Mouse (Mus musculus) ovary, postnatal 36 days (tissue): Measurements from ENCODE around the gene Pfas.
"Not testable (repeated sequence)": the region's sequence is repeated elsewhere in the genome, so short reads cannot be mapped to it uniquely, and the experiment has no call there.

Source experiments
- DNase-seq: peaks from one replicate; pipeline ENCODE4 v3.0.0; 2022; ENCODE audit warnings: low spot score, mixed read lengths

Pfas gene

DNA sequence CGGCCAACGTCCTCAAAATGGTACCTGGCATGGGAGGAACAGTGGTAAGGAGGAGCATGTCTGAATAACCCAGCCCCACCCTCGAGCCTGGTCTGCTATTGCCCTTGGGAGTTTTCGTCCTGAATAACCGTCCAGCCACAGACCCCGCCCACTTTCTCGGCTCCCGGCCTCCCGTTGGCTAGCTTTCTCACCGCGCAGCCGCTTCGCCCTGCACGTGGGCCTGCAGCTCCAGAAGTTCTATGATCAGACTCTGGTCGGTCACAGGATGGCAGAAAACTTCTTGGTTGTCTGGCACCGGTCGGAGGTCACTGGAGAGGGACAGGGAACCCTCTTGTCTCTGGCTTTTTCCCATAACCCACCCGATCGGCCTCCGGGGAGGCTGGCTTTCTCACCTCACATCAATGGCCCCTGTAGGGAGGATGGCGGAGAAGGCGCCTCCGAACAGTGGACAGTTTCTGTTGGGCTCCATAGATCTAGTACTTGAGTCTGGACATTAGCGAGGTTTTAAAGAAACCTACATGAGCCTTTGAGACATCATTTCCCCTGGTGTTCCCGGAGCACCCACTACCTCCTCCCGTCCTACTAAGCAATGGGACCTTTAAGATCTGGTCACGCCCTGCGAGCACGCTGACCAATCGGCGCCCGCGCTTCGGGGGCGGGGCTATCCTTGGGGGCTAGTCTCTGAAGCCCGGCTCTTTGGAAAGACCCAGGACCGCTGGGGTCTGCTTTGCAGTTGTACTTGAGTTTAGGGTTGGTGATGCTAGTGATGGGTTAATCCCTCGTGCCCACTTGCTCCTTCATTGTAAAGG lies 34.8 kb downstream of the Pfas start:
- DNase-seq, result peak; percentile 86

DNA sequence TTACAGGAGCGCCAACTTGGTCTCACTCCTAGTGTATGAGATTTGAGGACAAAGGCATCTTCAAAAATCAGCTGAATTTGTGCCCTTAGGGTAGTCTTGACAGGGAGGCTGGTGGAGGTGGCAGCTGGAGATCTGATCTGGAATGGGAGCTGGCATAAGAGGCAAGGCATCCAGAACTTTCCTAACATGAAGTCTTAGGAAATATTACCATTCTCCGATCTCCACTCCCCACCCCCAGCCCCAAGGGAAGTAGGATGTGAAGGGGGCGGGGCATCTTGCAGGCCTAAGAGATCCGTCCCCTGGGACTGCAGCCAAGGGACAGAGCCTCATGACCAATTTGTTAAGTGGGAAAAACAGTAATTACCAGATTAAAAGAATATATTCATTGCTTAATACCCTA lies 38.0 kb downstream of the Pfas start:
- no peak for DNase-seq

DNA sequence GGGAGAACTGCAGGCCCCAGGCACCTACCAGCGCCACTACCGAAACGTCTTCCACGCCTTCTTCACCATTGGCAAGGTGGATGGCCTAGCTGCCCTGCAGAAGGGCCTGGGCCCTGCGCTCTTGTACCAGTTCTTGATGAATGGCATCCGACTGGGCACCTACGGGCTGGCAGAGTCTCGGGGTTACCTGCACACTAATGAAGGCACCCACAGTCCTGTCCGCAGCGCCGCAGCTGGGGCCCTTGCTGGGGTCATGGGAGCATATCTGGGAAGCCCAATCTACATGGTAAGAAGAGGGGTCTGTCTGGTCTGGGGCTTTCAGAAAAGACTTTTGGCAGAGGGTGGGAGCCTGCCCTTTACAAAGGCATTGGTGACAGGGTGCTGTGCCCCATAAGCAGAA lies 39.5 kb downstream of the Pfas start:
- DNase-seq, result no peak

DNA sequence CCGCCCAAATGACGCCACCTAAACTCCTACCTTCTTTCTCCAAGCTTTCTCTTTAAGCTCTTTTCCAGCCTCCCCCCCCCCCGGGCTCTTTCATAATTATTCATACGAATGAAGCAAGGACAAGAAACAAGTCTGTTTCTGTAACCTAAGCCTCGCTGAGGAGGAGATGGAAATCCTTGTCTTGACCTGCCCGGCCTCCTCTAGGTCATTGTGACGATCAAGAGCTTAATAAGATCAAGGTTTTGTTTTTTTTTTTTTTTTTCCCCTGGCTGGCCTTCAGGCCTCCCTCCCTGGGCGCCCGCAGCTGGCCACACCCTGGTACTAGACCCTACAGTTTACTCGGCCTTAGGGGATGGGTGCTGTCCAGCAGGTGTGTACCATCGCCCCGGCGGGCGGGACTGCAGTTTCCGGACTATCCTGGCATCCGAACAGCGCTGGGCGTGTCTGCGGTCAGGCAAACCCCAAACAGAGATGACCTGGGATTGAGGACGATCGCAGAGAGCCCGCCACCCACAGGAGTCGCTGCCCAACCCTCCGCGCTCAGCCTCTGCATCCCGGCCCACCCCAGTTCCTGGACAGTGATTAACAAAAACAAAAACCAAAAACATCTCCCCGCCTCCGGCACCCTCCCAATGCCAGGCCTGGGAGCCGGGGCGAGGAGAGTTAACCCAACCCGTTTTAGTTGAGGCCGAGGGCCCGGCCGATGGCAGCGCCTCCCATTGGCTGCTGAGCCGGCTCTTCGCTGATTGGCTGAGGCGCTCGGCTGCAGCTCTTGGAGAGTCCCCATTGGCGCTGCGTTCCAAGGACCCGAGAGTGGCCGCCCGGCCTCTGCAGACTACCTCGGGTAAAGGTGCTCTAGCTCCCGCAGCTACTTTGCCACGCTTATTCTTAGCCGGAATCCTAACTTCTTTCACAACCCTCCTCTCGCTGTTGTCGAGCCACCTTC lies 40.6 kb downstream of the Pfas start, which contains the start of gene Slc25a35:
Slc25a35 (plus strand) TSS at position 795 of the 946 bp plus-strand sequence.
- peak; percentile 92 for DNase-seq

DNA sequence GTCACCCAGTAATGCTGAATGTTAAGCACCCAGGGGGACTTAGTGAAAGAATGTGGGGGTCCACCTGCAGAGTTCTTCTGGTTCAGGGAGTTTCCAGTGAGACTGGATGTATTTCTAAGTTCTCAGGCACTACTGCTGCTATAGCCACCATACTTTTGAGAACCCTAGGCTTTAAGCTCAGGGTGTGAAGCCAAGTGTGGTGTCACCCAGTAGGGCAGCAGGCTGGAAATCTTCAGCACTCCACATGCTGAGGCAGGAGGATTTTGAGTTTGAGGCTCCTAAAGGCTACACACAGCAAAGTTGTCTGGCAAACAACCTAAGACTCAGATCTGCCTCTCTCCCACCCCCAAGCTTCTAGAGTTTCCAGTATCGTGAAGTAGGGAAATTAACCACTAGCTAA lies 41.7 kb downstream of the Pfas start:
- no peak for DNase-seq

DNA sequence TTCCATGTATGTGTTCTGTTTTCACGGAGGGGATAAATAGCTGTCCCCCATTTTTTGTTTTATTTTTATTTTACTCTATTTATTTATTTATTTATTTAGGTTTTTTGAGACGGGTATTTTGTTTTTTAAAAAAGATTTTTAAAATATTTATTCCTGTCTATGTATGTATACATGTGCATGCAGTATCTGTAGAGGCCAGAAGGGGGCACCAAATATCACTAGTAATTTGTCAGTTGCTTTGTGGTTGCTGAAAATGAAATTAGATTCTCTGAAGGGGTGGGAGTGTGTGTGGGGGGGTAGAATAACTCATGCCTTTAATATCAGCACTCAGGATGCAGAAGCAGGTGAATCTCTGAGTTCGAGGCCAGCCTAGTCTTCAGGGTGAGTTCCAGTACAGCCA lies 42.4 kb downstream of the Pfas start:
- no peak for DNase-seq

DNA sequence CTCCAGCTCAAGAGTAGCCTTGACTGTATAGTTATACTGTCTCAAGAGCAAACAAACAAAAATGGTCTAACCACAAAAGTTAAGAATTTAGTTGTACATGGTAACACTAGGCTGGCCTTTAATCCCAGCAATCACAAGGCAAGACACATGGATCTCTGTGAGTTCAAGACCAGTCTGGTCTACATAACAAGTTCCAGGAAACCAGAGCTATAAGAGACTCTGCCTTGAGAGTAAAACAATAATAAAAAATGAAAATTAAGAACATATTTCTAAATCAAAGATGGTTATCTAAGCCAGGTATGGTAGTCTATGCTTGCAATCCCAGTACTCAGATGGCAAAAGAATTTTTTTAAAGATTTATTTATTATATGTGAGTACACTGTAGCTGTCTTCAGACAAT lies 43.2 kb downstream of the Pfas start:
- no peak for DNase-seq

DNA sequence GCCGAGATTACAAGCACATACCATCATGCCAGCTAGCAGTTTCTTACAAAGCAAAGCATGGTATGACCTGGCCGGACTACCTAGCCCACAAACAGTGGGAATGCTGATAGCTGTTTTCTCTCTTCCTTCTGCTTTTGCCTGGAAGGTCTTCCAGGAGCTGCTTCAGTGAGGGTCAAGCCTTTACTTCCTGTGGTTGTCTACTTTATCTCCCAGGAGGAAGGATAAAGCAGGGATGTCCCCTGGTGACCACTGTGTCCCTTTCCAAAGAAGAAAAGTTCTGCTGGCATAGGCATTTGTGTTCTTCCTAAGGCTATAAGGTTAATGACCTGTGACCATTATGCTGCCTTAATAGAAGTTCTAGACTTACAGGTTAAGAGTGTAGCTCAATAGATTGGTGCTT lies 44.9 kb downstream of the Pfas start:
- DNase-seq, result no peak

DNA sequence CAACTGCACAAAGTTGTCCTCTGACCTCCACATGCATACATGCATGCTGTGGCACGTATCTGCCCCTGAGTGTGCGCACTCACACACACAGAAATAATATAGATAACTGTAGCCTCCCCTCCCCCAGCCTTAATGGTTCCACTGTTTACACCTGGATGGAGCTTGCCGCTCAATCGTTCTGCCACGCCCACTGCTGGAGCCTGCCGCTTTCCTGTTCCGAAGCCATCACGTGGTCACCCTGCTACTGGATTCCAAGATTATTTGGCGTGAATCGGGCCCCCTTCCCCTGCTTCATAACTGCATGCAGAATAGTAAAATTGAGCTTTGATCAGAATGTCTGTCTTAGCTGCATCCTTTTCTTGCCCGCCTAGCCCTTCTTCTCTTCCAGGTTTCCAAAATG lies 46.1 kb downstream of the Pfas start:
- DNase-seq, result not testable (repeated sequence)

DNA sequence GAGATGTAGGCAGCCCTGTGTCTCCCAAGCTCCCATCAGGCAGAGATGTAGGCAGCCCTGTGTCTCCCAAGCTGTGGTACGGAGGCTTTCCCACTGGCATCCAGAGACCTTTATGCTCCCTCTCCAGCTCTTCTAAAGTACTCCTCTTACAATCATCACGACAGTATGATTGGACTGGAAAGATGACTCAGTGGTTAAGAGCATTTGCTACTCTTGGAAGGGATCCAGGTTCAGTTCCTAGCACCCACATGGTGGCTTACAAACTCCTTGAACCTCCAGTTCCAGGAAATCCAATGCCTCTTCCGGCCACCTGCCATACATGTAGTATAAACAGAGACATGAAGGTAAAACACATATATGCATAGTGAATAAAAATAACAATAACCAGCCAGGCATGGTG lies 46.7 kb downstream of the Pfas start:
- DNase-seq, result no peak

DNA sequence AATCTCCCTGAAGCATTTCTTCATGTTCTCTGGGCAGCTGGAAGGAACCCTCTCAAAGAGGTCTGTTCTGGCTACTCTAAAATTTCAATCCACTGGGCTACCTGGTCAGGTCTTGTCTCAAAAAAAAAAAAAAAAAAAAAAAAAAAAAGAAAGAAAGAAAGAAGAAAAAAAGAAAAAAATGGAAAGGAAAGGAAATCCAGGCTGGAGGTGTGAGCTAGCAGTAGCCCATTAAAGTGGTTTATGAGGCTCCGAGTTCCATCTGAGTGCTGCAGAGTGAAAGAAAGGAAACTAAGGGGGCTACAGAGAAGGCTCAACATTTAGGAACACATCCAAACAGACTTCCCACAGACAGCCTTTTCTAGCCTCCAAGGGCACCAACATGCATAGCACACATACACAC lies 50.3 kb downstream of the Pfas start:
- no peak for DNase-seq

DNA sequence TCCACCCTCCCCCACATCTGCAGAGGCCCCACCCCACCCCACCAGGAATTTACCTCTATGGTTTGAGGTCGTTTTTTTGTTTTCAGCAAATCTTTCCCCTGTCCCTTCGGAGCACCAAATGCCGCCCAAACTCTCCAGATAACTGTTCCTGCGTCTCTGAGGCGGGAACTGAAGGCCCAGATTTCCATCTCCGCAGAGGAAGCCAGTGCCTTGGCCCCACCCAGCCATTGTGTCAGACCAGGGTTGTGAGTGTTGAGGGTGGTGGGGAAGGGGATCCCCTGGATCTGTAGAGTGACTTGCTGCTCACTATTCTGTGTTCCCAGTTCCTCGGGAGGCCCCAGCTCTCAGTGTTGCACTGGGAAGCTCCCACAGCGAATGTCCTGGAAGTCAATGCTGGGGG lies 51.0 kb downstream of the Pfas start, which contains the start of gene Arhgef15:
Arhgef15 (minus strand) TSS at position 173 of the 400 bp plus-strand sequence.
- no peak for DNase-seq

DNA sequence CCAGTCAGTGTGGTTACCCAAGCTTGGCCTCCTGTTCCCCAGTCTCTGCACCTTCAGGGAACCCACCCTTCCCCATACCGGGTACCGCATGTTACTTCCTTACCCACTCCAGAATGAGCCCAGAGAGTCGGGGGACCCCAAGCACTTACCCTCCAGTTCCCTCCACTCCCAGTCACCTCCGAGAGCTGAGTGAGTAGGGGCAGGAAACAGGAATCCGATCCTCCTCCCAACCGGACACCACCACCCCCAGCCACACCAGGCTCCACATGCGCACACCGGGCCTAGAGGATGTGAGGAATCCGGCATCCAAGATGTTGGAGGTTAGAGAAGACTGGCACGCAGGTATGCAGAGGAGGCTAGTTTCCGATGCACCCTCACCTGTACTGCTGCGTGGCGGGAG lies 51.6 kb downstream of the Pfas start:
- DNase-seq, result no peak

DNA sequence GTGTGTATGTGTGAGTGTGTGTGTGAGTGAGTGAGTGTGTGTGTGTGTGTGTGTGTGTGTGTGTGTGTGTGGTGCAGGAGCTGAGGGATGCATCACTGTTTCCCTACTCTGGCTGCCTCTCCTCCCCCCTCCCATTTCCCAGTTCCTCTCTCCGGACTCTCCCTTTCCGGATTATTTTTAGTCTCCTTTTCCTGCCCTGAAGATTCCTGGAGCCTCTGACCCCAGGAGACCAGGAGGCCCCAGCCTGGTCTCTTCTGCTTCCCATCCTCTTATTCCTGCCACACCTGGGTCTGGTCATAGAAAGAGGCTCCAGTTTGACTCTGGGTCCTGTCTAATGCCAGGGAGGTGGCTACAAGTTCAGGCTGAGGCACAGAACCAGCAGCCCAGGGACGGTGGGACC lies 52.2 kb downstream of the Pfas start:
- DNase-seq, result no peak

DNA sequence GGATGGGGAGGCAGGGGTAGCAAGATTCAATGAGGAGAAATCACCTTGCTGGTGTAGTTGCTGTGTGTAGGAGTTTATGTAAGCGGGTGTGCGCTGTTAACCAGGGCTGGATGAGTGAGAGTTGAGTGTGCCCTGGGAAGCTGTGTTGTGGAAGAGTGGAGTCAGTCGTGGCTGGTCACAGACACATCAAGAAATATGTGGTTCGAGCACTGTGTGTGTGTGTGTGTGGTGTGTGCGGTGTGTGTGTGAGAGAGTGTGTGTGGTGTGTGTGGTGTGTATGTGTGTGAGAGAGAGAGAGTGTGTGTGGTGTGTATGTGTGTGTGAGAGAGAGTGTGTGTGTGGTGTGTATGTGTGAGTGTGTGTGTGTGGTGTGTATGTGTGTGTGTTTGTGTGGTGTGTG lies 52.8 kb downstream of the Pfas start:
- DNase-seq, result no peak

DNA sequence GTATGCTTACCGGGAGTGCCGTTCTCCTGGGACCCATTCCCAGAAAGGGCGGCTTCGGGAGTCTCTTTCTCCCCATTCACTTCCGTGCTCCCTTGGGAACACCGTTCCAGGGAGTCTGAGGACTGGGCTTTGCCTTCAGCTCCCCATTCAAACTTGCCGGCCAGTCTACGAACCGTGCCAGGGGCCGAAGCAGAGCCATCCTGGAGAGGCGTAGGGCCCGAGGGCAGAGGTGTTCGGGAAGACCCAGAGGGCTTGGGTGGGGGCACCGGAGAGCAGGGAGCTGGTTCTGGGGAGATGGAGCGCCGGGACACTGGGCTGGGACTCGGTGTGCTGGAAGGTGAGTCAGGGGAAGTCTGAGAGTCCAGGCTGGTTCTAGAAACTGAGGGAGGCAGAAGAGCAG lies 53.9 kb downstream of the Pfas start:
- no peak for DNase-seq

DNA sequence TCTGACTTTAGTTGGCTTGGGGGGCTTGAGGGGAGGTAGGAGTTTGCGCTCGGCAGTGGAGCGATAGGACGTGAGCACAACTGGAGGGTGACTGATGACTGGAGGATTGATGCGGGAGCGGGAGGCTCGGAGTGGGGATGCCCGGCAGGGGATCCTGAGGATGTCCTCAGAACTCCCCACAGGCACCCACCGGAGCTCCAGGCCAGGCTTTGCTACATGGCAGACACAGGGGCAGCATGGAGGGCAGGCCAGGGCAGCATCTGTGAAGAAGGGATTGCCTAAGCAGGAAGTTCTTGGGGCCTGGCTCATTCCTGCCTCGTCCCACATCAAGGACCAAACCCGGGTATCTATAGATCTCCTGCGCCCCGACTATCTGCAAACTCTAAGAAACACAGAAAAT lies 54.4 kb downstream of the Pfas start:
- DNase-seq, result no peak

DNA sequence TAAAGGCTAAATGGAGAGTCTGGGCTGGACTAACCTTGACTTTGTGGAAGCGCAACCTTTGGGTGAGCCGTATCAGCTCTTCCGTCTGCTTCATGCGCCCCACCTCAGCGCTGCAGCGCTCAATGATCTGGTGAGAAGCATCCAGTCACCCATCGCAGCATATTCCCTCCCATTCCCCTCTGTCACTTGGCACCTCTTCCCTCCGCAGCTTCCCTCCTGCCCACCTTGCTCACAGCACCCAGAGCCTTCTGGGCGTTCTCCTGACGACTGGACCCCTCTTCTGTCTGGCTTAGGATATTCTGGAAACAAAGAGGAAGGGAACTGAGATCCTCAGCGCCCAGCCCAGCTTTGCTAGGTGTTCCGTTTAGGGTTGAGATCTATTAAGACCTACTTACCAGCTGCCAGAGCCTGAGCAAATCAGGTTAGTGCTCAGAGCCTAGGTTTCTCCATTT lies 60.7 kb downstream of the Pfas start:
- DNase-seq, result no peak

DNA sequence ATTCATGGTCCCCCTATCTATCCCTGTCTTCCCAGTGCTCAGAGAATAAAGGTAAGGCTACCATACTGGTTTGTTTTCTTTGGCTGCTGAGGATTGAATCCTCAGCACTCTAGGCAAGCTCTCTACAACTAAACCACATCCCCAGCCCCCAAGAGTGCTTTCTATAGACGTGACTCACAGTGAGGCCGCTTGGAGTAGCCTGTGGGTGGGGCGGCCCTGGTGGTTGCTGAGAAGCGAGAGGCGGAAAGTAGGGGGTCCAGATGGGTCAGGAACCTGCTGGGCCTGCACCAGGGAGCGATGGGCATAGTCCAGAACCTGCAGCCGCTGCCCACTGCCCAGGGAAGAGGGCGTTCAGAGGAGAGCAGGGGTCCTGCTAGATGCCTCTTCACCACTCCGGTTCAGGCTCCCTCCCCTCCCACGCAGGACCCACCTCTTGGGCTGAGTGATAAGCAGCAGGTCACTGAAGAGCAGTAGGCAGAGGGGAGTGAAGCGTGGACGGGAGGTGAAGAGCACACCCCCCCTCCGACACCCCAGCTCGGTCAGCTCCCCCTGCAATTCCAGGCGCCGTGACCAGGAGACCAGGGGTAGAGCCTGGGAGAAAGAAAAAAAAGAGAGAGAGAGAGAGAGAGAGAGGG lies 61.3 kb downstream of the Pfas start:
- no peak for DNase-seq

DNA sequence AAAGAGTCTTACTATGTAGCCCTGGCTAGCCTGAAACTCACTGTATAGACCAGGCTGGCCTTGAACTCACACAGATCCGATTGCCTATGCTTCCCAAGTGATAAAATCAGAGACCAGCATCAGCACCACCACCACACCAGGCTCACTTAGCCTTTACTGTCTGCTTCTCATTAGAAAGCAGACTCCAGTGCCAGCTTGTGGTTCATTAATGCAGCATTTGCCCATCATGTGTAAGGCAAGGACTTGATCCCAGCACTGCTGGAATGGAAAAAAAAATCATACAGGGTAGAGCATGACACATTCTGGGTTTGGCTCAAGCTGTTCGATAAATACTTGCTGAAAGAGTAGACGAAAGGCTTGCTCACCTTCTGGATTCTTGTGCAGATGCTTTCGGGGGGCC lies 62.3 kb downstream of the Pfas start:
- DNase-seq, result no peak

DNA sequence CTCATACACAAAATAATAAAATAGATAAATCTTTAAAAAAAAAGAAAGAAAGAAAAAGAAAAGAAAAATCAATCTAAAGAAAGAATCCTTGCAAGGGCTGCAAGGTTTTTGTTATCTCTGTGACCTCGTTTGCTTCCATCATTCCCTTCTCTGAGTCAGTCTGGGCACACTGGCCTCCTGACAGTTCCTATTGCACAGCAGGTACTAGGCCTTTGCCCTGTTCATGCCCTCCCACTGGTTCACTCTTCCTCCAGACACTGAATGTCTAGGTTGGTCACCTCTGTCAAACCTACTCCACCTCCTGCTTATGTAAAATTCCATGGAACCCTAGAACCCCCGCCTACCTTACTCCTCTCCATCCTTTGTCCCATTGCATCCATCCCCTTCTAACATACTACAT lies 63.0 kb downstream of the Pfas start:
- no peak for DNase-seq

DNA sequence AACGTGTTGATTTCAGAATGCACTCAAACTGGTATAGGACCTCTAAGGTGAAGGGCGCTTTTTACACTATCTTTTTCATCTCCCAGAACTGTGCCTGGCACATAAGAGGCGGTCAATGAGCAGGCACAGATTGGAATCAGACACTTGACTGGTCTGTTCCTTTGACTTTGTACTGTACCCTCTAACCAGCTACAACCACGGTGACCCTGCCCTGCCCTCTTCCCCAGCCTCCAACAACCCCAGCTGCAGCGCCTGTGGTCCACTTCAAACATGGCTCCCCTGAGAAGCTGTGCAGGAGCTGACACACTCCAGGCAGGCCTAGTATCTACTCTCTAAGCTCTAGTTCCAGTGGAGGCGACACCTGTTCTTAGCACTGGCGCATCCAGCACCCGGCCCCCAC lies 65.5 kb downstream of the Pfas start:
- no peak for DNase-seq

DNA sequence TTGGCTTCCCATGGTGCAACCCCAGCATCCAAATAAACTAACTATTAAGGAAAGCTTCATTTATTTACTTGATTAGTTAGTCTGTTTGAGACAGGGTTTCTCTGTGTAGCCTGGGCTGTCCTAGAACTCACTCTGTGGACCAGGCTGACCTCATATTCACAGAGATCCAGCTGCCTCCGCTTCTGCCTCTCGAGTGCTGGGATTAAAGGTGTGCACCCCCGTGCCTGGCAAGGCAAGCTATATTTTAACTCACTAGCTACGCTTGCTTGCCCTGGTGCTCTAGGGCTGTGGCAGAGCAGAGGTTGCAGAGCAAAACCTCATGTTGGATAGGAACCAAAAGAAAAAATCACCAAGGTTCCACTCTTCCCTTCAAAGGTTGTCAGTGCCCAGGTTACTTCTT lies 67.7 kb downstream of the Pfas start:
- DNase-seq, result no peak
